Mouse (Mus musculus): ENCODE measurements around the gene Gm9844. TPM values are rescaled to one million over a fixed set of nuclear protein-coding genes. Genes with fewer than 3 reads are reported as not detected.
"Not testable (repeated sequence)": the region's sequence is repeated elsewhere in the genome, so short reads cannot be mapped to it uniquely, and the experiment has no call there.

The Gm9844 gene
- polyA plus RNA-seq (2015; fragmentation: Nextera tagmentation; extraction: Ambion mirVana): 27.5 and 33.4 TPM in 2 replicates

- no peaks in the 10 kb centered on the region for H3K27me3 ChIP-seq (replicated peaks)
- no peaks in the 10 kb centered on the region for H3K4me1 ChIP-seq
- no peak for ATAC-seq (ENCODE audit: low FRiP score)
- no peaks in the 10 kb centered on the region for H3K36me3 ChIP-seq
- H3K9ac ChIP-seq (replicated peaks): no peak within 1 kb of the TSS
- no peaks in the 10 kb centered on the region for H3K9me3 ChIP-seq (replicated peaks)
- H3K4me3 ChIP-seq (replicated peaks): no peak within 1 kb of the TSS
- no peak within 1 kb of the TSS for H3K27ac ChIP-seq (replicated peaks)
- WGBS: 90% methylated on average over 7 of the region's 7 CpGs
- no peak within 1 kb of the TSS for H3K4me2 ChIP-seq
Measured at GRCm38 (mm10) chr7:24861913-24862312, at the start of gene Gm9844. Gene Gm9844, plus strand, starts transcription at chr7:24862213.

- 4% methylated on average over 3 of the region's 3 CpGs for WGBS
- Histone ChIP-seq H3K27me3 (replicated peaks) (no peaks in the 10 kb centered on the region; the same call in 1 of the 2 replicates), H3K9ac (replicated peaks) (no peak overlapping the region), H3K9me3 (replicated peaks) (no peaks in the 10 kb centered on the region), H3K27ac (replicated peaks) (no peak overlapping the region), H3K4me1 (no peaks in the 10 kb centered on the region), H3K4me2 (no peak overlapping the region), H3K36me3 (no peaks in the 10 kb centered on the region), H3K4me3 (replicated peaks) (no peak overlapping the region)
- ATAC-seq (ENCODE audit: low FRiP score): no peak
Measured at GRCm38 (mm10) chr7:24817502-24817901, 44.5 kb upstream of the Gm9844 start.

- Histone ChIP-seq H3K9me3 (replicated peaks) (no peaks in the 10 kb centered on the region), H3K9ac (replicated peaks) (no peak overlapping the region), H3K27ac (replicated peaks) (no peak overlapping the region), H3K36me3 (no peaks in the 10 kb centered on the region), H3K4me3 (replicated peaks) (no peak overlapping the region), H3K4me2 (no peak overlapping the region), H3K27me3 (replicated peaks) (no peaks in the 10 kb centered on the region), H3K4me1 (no peaks in the 10 kb centered on the region)
- WGBS: 78% methylated on average over 7 of the region's 7 CpGs
- ATAC-seq (ENCODE audit: low FRiP score): no peak
Measured at GRCm38 (mm10) chr7:24824452-24824851, 37.6 kb upstream of the Gm9844 start.

- H3K4me3 ChIP-seq (replicated peaks): no peak overlapping the region
- no peaks in the 10 kb centered on the region for H3K4me1 ChIP-seq
- no peaks in the 10 kb centered on the region for H3K9me3 ChIP-seq (replicated peaks)
- no peak overlapping the region for H3K4me2 ChIP-seq
- H3K27ac ChIP-seq (replicated peaks): no peak overlapping the region
- no peak for ATAC-seq (ENCODE audit: low FRiP score)
- no peaks in the 10 kb centered on the region; the same call in 1 of the 2 replicates for H3K27me3 ChIP-seq (replicated peaks)
- no peaks in the 10 kb centered on the region for H3K36me3 ChIP-seq
- H3K9ac ChIP-seq (replicated peaks): no peak overlapping the region
- 93% methylated on average over 4 of the region's 4 CpGs for WGBS
Measured at GRCm38 (mm10) chr7:24827181-24827580, 34.8 kb upstream of the Gm9844 start.

- H3K4me3 ChIP-seq (replicated peaks); H3K4me1 ChIP-seq; H3K9ac ChIP-seq (replicated peaks); H3K4me2 ChIP-seq; H3K36me3 ChIP-seq; H3K27me3 ChIP-seq (replicated peaks); H3K9me3 ChIP-seq (replicated peaks); H3K27ac ChIP-seq (replicated peaks); ATAC-seq (ENCODE audit: low FRiP score): not testable (repeated sequence)
- WGBS: 72% methylated on average over 12 of the region's 13 CpGs
Measured at GRCm38 (mm10) chr7:24838732-24839409, 23.1 kb upstream of the Gm9844 start.

GRCm38 (mm10) chr7:24839410-24839808 lies 22.6 kb upstream of the Gm9844 start:
- Histone ChIP-seq H3K4me1 (no peaks in the 10 kb centered on the region), H3K27me3 (replicated peaks) (no peaks in the 10 kb centered on the region), H3K9ac (replicated peaks) (no peak overlapping the region), H3K4me3 (replicated peaks) (no peak overlapping the region), H3K4me2 (no peak overlapping the region), H3K36me3 (no peaks in the 10 kb centered on the region), H3K27ac (replicated peaks) (no peak overlapping the region), H3K9me3 (replicated peaks) (no peaks in the 10 kb centered on the region)
- no peak for ATAC-seq (ENCODE audit: low FRiP score)
- 87% methylated on average over 8 of the region's 8 CpGs for WGBS

GRCm38 (mm10) chr7:24840331-24840730 lies 21.7 kb upstream of the Gm9844 start:
- no peaks in the 10 kb centered on the region for H3K9me3 ChIP-seq (replicated peaks)
- H3K4me3 ChIP-seq (replicated peaks): no peak overlapping the region
- no peaks in the 10 kb centered on the region for H3K4me1 ChIP-seq
- H3K27me3 ChIP-seq (replicated peaks): no peaks in the 10 kb centered on the region
- H3K4me2 ChIP-seq: no peak overlapping the region
- H3K9ac ChIP-seq (replicated peaks): no peak overlapping the region
- H3K27ac ChIP-seq (replicated peaks): no peak overlapping the region
- 58% methylated on average over 3 of the region's 3 CpGs for WGBS
- no peak for ATAC-seq (ENCODE audit: low FRiP score)
- H3K36me3 ChIP-seq: no peaks in the 10 kb centered on the region

GRCm38 (mm10) chr7:24841009-24841408 lies 21.0 kb upstream of the Gm9844 start:
- Histone ChIP-seq H3K27me3 (replicated peaks) (no peaks in the 10 kb centered on the region), H3K9ac (replicated peaks) (no peak overlapping the region), H3K9me3 (replicated peaks) (no peaks in the 10 kb centered on the region), H3K4me2 (no peak overlapping the region), H3K36me3 (no peaks in the 10 kb centered on the region), H3K4me3 (replicated peaks) (no peak overlapping the region), H3K4me1 (no peaks in the 10 kb centered on the region), H3K27ac (replicated peaks) (no peak overlapping the region)
- ATAC-seq (ENCODE audit: low FRiP score): no peak
- 56% methylated on average over 4 of the region's 4 CpGs for WGBS

GRCm38 (mm10) chr7:24844144-24844543 lies 17.9 kb upstream of the Gm9844 start:
- 54% methylated on average over 5 of the region's 5 CpGs for WGBS
- no peak overlapping the region for H3K4me3 ChIP-seq (replicated peaks)
- no peak for ATAC-seq (ENCODE audit: low FRiP score)
- H3K9me3 ChIP-seq (replicated peaks): no peaks in the 10 kb centered on the region
- no peak overlapping the region for H3K9ac ChIP-seq (replicated peaks)
- no peaks in the 10 kb centered on the region for H3K27me3 ChIP-seq (replicated peaks)
- H3K4me1 ChIP-seq: no peaks in the 10 kb centered on the region
- no peak overlapping the region for H3K27ac ChIP-seq (replicated peaks)
- no peaks in the 10 kb centered on the region for H3K36me3 ChIP-seq
- no peak overlapping the region for H3K4me2 ChIP-seq

- Histone ChIP-seq H3K27me3 (replicated peaks) (no peaks in the 10 kb centered on the region), H3K4me3 (replicated peaks) (no peak overlapping the region), H3K9me3 (replicated peaks) (no peaks in the 10 kb centered on the region), H3K4me1 (no peaks in the 10 kb centered on the region), H3K9ac (replicated peaks) (no peak overlapping the region), H3K27ac (replicated peaks) (no peak overlapping the region), H3K36me3 (no peaks in the 10 kb centered on the region), H3K4me2 (no peak overlapping the region)
- 88% methylated on average over 9 of the region's 9 CpGs for WGBS
- no peak for ATAC-seq (ENCODE audit: low FRiP score)
Measured at GRCm38 (mm10) chr7:24845181-24845580, 16.8 kb upstream of the Gm9844 start.

- ATAC-seq (ENCODE audit: low FRiP score): no peak
- H3K27ac ChIP-seq (replicated peaks): no peak overlapping the region
- H3K36me3 ChIP-seq: no peaks in the 10 kb centered on the region
- WGBS: 3% methylated on average over 6 of the region's 6 CpGs
- H3K9me3 ChIP-seq (replicated peaks): no peaks in the 10 kb centered on the region
- no peak overlapping the region for H3K4me2 ChIP-seq
- no peaks in the 10 kb centered on the region for H3K27me3 ChIP-seq (replicated peaks)
- H3K4me1 ChIP-seq: no peaks in the 10 kb centered on the region
- no peak overlapping the region for H3K4me3 ChIP-seq (replicated peaks)
- H3K9ac ChIP-seq (replicated peaks): no peak overlapping the region
Measured at GRCm38 (mm10) chr7:24845713-24846112, 16.3 kb upstream of the Gm9844 start.

- not testable (repeated sequence) for H3K4me1 ChIP-seq; H3K4me2 ChIP-seq; H3K27ac ChIP-seq (replicated peaks); H3K27me3 ChIP-seq (replicated peaks); ATAC-seq (ENCODE audit: low FRiP score); H3K36me3 ChIP-seq; H3K4me3 ChIP-seq (replicated peaks); H3K9ac ChIP-seq (replicated peaks); H3K9me3 ChIP-seq (replicated peaks)
- WGBS: 20% methylated on average over 2 of the region's 2 CpGs
Measured at GRCm38 (mm10) chr7:24846576-24846975, 15.4 kb upstream of the Gm9844 start.

Measured in neural tube, embryonic 15.5 days (tissue).